Mouse (Mus musculus): ENCODE results near the gene Oprd1.

DNA sequence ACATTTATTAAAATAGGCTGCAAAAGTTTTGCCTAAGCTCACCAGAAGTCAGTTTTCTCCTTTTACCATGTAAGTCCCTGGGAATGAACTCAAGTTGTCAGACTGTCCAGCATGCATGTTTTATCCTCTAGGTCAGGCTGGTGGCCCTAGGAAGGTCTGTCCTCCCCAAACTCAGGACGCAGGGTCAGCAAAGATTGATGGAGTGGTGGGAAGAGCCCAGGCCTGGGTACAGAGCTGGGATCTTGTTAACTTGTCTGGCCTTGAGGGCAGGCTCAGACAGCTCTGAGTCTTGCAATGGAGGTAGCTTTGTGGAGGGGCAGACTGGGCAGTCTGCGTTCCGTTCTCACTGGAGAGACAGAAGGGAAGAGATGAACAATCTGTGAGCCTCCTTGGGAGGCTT lies 25.0 kb upstream of the Oprd1 start:
- no peak for TF ChIP-seq USF1 (IDR thresholded peaks at IDR 0.05; ENCODE audit: low read depth, low read length)
- no peak for TF ChIP-seq POLR2A (IDR thresholded peaks at IDR 0.05; ENCODE audit: control insufficient read depth in 1 of 2, insufficient read depth in 1 of 2, low read depth in 1 of 2, low read length in 2 of 2, poor library complexity in 1 of 2)
- no peak for TF ChIP-seq CTCF (IDR thresholded peaks at IDR 0.05 in 2 of 3, conservative IDR thresholded peaks at IDR 0.05 in 1 of 3; ENCODE audit: control insufficient read depth in 1 of 3, insufficient read depth in 1 of 3, low read depth in 2 of 3, low read length in 3 of 3, poor library complexity in 1 of 3, severe bottlenecking in 1 of 3)
- no peak for TF ChIP-seq UBTF (IDR thresholded peaks at IDR 0.05; ENCODE audit: borderline replicate concordance, insufficient read depth, low read depth, low read length)
- no peak for TF ChIP-seq EP300 (IDR thresholded peaks at IDR 0.05; ENCODE audit: low read depth in 1 of 2, low read length in 2 of 2)
- TF ChIP-seq MAFK (IDR thresholded peaks at IDR 0.05; ENCODE audit: borderline replicate concordance, low read depth, low read length), result no peak
- TF ChIP-seq HCFC1 (IDR thresholded peaks at IDR 0.05; ENCODE audit: low read depth, low read length), result no peak
- no peak for TF ChIP-seq GATA1 (IDR thresholded peaks at IDR 0.05; ENCODE audit: low read depth, low read length)
- TF ChIP-seq SIN3A (IDR thresholded peaks at IDR 0.05; ENCODE audit: low read length), result no peak
- no peak for TF ChIP-seq ZMIZ1 (IDR thresholded peaks at IDR 0.05; ENCODE audit: low read depth, low read length)
